Mouse (Mus musculus) kidney, adult 8-10 months (tissue): ENCODE results near the gene Tssk1.

Experiments
- DNase-seq, 2 experiments: peaks; one replicate each; pipeline ENCODE4 v3.0.0; 2022

The Tssk1 gene

GRCm38 (mm10) chr16:17911052-17911595 is 17.1 kb downstream of the Tssk1 start, which contains the start of gene Ess2:
TSS of gene Ess2 (minus strand) at chr16:17911348.
- peak; percentile 93 to 94 for DNase-seq

GRCm38 (mm10) chr16:17914307-17915249 is 20.6 kb downstream of the Tssk1 start, which contains the start of gene Gsc2:
TSS of gene Gsc2 (minus strand) at chr16:17915059.
- no peak for DNase-seq

GRCm38 (mm10) chr16:17920586-17920985 is 26.6 kb downstream of the Tssk1 start:
- no peak for DNase-seq

GRCm38 (mm10) chr16:17921325-17922162 is 27.5 kb downstream of the Tssk1 start:
- DNase-seq = peak; percentile 95

- DNase-seq = peak in 1 of 2 experiments; percentile 40
Observed at GRCm38 (mm10) chr16:17922163-17922538, 28.1 kb downstream of the Tssk1 start.

GRCm38 (mm10) chr16:17927351-17928082 is 33.5 kb downstream of the Tssk1 start:
- peak; percentile 36 to 47 for DNase-seq

- peak; percentile 73 to 79 for DNase-seq
Observed at GRCm38 (mm10) chr16:17928087-17928580, 34.1 kb downstream of the Tssk1 start, which contains the start of gene Slc25a1. TSS of gene Slc25a1 (minus strand) at chr16:17928219.

- DNase-seq = peak; percentile 79 to 81
Observed at GRCm38 (mm10) chr16:17928627-17929104, 34.6 kb downstream of the Tssk1 start.

- no peak for DNase-seq
Observed at GRCm38 (mm10) chr16:17929211-17929610, 35.2 kb downstream of the Tssk1 start.

- DNase-seq = no peak
Observed at GRCm38 (mm10) chr16:17929631-17930030, 35.6 kb downstream of the Tssk1 start.

GRCm38 (mm10) chr16:17931906-17932460 is 38.0 kb downstream of the Tssk1 start:
- DNase-seq = no peak

- no peak for DNase-seq
Observed at GRCm38 (mm10) chr16:17933594-17934444, 39.8 kb downstream of the Tssk1 start.

GRCm38 (mm10) chr16:17934445-17934910 is 40.5 kb downstream of the Tssk1 start:
- no peak for DNase-seq

GRCm38 (mm10) chr16:17936776-17937175 is 42.8 kb downstream of the Tssk1 start:
- no peak for DNase-seq

GRCm38 (mm10) chr16:17938187-17938586 is 44.2 kb downstream of the Tssk1 start:
- DNase-seq = no peak

- peak; percentile 60 to 80 for DNase-seq
Observed at GRCm38 (mm10) chr16:17938821-17939220, 44.8 kb downstream of the Tssk1 start.

GRCm38 (mm10) chr16:17939255-17939751 is 45.3 kb downstream of the Tssk1 start:
- no peak for DNase-seq

GRCm38 (mm10) chr16:17943466-17943865 is 49.4 kb downstream of the Tssk1 start:
- no peak for DNase-seq

GRCm38 (mm10) chr16:17945081-17945831 is 51.2 kb downstream of the Tssk1 start:
- DNase-seq = peak; percentile 28 to 56
